Mouse (Mus musculus) 416B (cell line): ENCODE measurements around the gene Anks6.
"Not testable (repeated sequence)": the region's sequence is repeated elsewhere in the genome, so short reads cannot be mapped to it uniquely, and the experiment has no call there.

Experiments used
- DNase-seq: peaks from one replicate; pipeline ENCODE4 v3.0.0; 2011; ENCODE audit warnings: low read depth

Anks6 gene

GRCm38 (mm10) chr4:47056791-47057509 lies at the start of gene Anks6:
Gene Anks6, minus strand, starts transcription at chr4:47057427.
- no peak for DNase-seq

GRCm38 (mm10) chr4:47103561-47103960 lies 46.3 kb upstream of the Anks6 start:
- DNase-seq: no peak

- no peak for DNase-seq
These were observed 36.4 kb upstream of the Anks6 start for GRCm38 (mm10) chr4:47093647-47094046.

GRCm38 (mm10) chr4:47093161-47093560 lies 35.9 kb upstream of the Anks6 start:
- no peak for DNase-seq

- DNase-seq: no peak
These were observed 35.3 kb upstream of the Anks6 start for GRCm38 (mm10) chr4:47092387-47093021.

GRCm38 (mm10) chr4:47091493-47092386 lies 34.5 kb upstream of the Anks6 start, which contains the start of gene Galnt12:
Gene Galnt12, plus strand, starts transcription at chr4:47091909.
- no peak for DNase-seq

- DNase-seq: no peak
These were observed 31.4 kb upstream of the Anks6 start for GRCm38 (mm10) chr4:47088671-47089070.

- DNase-seq: no peak
These were observed 26.6 kb upstream of the Anks6 start for GRCm38 (mm10) chr4:47083824-47084223.

DNA sequence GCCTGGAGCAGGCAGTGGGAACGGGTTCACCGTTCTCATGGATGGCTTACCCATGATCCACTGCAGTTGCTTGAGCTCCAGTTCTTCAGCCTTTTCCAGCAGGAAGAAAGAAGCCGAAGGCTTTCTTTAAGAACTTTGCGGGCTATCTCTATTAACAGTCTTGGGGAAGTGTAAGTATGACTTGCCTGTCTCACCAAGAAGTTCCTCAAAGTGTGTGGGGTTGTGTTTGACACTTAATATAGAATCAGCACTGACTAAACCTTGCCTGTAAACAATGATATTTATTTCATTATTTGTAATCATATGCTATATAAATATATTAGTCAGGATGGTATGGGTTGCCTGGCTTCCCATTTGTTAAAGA lies 23.4 kb upstream of the Anks6 start:
- no peak for DNase-seq

GRCm38 (mm10) chr4:47079997-47080646 lies 22.9 kb upstream of the Anks6 start:
- DNase-seq: no peak

GRCm38 (mm10) chr4:47075054-47075453 lies 17.8 kb upstream of the Anks6 start:
- DNase-seq: peak; percentile 11

DNA sequence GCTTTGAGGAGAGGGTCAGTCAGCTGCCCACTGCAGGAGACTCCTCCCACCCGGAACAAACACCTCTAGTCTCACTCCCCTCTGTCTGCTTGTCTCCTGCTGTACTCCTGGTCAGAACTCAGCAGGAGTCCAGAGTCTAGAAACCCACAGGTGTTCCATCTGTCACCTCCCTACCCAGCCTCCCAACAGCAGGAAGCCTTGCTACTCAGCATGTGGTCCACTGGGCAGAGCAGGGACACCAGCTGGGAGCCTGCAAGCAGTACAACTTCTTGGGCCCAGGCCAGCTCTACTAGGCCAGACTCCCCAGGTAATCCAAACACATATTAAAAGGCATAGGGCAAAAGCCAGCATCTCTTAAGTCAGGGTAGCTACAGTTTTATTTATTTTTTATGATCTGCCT lies 3.7 kb upstream of the Anks6 start:
- no peak for DNase-seq

GRCm38 (mm10) chr4:47057510-47058325 lies 491 bp upstream of the Anks6 start:
- DNase-seq: no peak

- DNase-seq: no peak
These were observed 1.6 kb downstream of the Anks6 start for GRCm38 (mm10) chr4:47055570-47056080.

- DNase-seq: not testable (repeated sequence)
These were observed 2.1 kb downstream of the Anks6 start for GRCm38 (mm10) chr4:47055170-47055569.

- DNase-seq: no peak
These were observed 5.3 kb downstream of the Anks6 start for GRCm38 (mm10) chr4:47051905-47052304.

DNA sequence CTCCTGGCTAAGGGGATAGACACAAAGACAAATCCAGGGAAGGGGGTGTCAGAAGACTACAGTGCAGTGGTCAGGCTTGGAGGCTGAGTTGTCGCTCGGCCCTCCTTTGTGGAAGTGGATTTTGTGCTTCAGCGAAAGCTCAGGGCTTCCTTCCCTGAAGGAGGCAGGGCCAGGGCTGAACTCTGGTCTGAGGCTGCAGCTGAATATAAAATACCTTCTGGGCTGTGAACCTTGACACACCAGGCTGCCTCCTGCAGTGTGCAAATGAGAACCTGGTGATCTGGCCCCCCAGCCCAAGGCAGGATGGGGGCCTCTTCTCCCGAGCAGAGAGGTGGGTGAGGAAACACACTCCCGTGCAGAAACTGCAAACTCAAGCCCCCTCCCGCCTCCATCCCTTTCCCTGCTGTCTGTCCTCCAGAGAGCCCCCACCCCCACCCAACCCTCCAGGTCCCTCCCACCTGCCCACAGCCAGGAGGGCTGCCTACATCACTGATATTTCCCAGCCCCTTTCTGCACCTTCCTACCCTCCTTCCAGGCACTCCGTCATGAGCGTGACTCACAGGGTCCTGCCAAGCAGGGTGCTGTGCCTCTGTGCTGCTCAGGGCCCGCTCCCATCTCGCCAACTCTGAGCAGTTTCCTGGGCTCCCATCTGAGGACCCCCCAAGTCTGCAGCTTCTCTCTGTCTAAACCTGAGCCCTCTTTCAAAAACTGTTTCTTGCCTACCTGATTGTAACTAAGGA lies 6.4 kb downstream of the Anks6 start:
- no peak for DNase-seq

GRCm38 (mm10) chr4:47050167-47050566 lies 7.1 kb downstream of the Anks6 start:
- peak; percentile 55 for DNase-seq

GRCm38 (mm10) chr4:47049216-47049615 lies 8.0 kb downstream of the Anks6 start:
- no peak for DNase-seq

DNA sequence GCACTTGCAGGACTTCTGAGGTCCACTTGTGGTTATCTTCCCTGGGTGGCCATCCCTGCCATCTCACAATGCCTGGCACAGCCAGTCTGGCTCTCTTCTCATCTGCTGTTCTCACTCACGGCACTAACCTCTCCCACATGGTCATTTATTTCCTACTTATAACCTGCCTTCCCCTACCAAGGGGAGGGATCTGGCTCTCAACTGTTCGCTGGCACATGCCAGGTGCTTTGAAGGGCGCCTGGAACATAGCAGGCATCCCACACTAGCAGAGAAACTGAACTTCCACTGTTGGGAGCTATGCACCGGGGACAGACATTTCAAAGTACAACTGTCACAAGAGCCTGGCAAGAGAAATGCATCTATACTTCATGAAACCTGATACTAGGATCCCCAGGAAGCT lies 9.5 kb downstream of the Anks6 start:
- DNase-seq: no peak
